Mouse (Mus musculus): ENCODE results near the gene Casd1. TPM values are rescaled to one million over a fixed set of nuclear protein-coding genes. Genes with fewer than 3 reads are reported as not detected.

Gene Casd1
- polyA plus RNA-seq, 1 experiment from 2014 or later: 58.6 TPM

DNA sequence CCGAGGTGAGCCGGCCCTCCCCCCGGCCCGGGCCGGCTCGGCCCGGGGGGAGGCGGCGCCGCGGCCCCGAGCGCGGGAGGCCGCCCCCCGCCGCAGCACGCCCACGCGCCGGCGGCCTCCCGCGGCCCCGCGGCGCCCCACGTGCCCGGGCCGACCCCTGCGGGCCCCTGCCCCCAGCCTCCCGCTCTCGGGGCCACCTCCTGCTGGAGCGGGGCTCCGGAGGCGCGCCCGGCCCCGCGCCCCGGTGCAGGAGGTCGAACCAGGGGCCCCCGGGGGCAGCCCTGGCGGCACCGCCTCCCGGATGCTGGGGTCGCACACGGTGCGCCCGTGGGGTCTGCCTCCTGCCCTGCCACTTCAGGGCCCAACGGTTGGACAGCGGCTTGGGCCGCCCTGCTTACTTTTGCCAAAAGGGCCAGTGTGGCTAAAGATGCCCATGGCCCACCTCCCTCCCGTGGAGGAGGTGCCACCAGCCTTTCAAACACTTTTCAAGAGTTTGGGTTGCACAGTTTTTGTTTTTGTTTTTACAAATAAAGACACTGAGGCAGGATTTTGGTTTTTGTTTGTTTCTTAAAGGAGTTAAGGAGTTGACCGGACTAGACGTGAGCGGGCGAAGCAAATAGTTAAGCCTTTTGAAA, 775 bp downstream of the Casd1 start:
- Histone ChIP-seq H3K9ac (replicated peaks; ENCODE audit: low read depth, low read length) (peak overlapping the region; percentile 96), H3K4me3 (ENCODE audit: low read depth, low read length) (peak overlapping the region; percentile 72), H3K9me3 (ENCODE audit: control insufficient read depth, low read length) (no peaks in the 10 kb centered on the region), H3K4me1 (ENCODE audit: control insufficient read depth, insufficient read depth, low read length) (peaks cover 4% of the 10 kb centered on the region; the same call in 1 of the 2 replicates), H3K27me3 (ENCODE audit: control insufficient read depth, insufficient read depth, low read length) (no peaks in the 10 kb centered on the region), H3K36me3 (ENCODE audit: control insufficient read depth, insufficient read depth, low read length) (no peaks in the 10 kb centered on the region), H3K4me2 (ENCODE audit: low read depth, low read length) (peak overlapping the region; percentile 91), H3K27ac (ENCODE audit: low read depth, low read length) (peak overlapping the region; percentile 96)
- ATAC-seq (ENCODE audit: low read depth): peak; percentile 60
- WGBS: 11% methylated on average over 24 of the region's 58 CpGs

DNA sequence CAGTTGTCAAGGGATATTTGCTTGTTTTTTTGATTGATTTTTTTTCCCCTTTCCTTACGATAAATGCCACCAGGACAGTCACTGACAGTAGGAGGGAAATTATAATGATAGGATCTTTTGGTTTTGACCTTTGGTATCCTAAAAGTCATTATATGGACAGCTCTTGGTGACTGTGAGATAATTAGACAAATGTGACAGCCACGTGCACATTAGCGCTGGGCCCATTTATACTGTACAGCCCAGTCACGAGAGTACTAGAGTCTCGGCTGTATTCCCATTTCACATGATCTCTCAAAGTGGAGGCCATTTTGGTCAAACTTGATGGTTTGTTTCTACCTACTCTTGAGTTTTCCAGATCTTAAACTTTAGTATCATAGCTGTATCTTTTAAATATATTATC, 1.4 kb downstream of the Casd1 start:
- no peak overlapping the region for H3K9ac ChIP-seq (replicated peaks; ENCODE audit: low read depth, low read length)
- ATAC-seq (ENCODE audit: low read depth): no peak
- H3K36me3 ChIP-seq (ENCODE audit: control insufficient read depth, insufficient read depth, low read length): no peaks in the 10 kb centered on the region
- H3K4me2 ChIP-seq (ENCODE audit: low read depth, low read length): peak overlapping the region; percentile 91
- 45% methylated on average over 5 of the region's 5 CpGs for WGBS
- H3K4me1 ChIP-seq (ENCODE audit: control insufficient read depth, insufficient read depth, low read length): peaks cover 4% of the 10 kb centered on the region; the same call in 1 of the 2 replicates
- peak overlapping the region; percentile 72; the same call in 1 of the 2 replicates for H3K4me3 ChIP-seq (ENCODE audit: low read depth, low read length)
- no peaks in the 10 kb centered on the region for H3K9me3 ChIP-seq (ENCODE audit: control insufficient read depth, low read length)
- H3K27me3 ChIP-seq (ENCODE audit: control insufficient read depth, insufficient read depth, low read length): no peaks in the 10 kb centered on the region
- no peak overlapping the region for H3K27ac ChIP-seq (ENCODE audit: low read depth, low read length)

DNA sequence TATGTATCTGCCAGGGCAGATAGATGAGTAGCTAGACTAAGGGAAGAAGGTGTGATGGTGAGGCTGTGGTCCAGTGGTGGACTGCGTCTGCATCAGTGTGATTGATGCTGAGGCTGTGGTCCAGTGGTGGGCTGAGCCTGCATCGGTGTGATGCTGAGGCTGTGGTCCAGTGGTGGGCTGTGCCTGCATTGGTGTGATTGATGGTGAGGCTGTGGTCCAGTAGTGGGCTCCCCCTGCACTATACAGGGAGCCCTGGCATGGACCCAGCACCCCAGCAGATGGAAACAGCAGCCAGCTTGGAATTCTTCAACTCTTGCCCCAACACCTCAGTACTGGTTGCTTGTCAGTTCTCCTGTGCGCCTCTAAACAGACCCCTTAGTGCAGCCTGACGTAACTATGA, 5.8 kb downstream of the Casd1 start:
- no peak overlapping the region for H3K4me2 ChIP-seq (ENCODE audit: low read depth, low read length)
- no peak; the same call in 1 of the 2 replicates for ATAC-seq (ENCODE audit: low read depth)
- no peak overlapping the region for H3K4me3 ChIP-seq (ENCODE audit: low read depth, low read length)
- H3K4me1 ChIP-seq (ENCODE audit: control insufficient read depth, insufficient read depth, low read length): no peaks in the 10 kb centered on the region
- H3K27ac ChIP-seq (ENCODE audit: low read depth, low read length): no peak overlapping the region
- 82% methylated on average over 4 of the region's 4 CpGs for WGBS
- no peaks in the 10 kb centered on the region for H3K36me3 ChIP-seq (ENCODE audit: control insufficient read depth, insufficient read depth, low read length)
- no peaks in the 10 kb centered on the region for H3K9me3 ChIP-seq (ENCODE audit: control insufficient read depth, low read length)
- no peaks in the 10 kb centered on the region for H3K27me3 ChIP-seq (ENCODE audit: control insufficient read depth, insufficient read depth, low read length)
- no peak overlapping the region for H3K9ac ChIP-seq (replicated peaks; ENCODE audit: low read depth, low read length)

DNA sequence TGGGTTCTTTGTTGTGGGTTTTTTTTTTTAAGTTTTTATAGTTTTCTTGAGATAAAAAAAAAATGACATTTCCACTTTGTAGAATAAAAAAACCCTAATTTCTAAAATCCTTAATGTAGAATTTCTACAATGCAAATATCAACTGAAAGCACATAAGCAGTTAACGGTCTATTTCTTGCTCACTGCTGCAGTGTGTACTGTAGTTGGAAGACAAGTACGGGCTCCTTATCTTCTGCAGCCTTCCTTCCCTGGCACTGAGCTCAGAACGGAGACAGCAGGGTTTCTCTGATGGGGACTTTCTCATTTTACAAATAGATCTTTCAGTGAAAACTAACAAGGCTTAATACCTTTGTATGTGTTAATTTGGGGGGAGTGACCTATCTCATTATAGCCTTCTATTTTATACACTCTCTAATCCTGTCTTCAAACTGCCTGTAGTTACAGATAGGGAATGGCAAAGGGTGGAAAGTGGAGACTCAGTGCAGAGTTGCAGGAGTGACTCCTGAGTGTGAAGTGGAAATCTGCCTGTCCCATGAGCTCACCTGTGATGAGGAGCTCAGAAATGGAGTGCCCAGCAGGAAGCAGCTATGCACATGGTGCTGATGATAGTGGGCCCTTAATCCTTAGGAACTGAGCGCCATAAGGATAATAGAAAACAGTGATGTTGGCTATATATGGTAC, 9.7 kb downstream of the Casd1 start:
- Histone ChIP-seq H3K4me3 (ENCODE audit: low read depth, low read length) (no peak overlapping the region), H3K4me1 (ENCODE audit: control insufficient read depth, insufficient read depth, low read length) (no peaks in the 10 kb centered on the region), H3K36me3 (ENCODE audit: control insufficient read depth, insufficient read depth, low read length) (no peaks in the 10 kb centered on the region), H3K27ac (ENCODE audit: low read depth, low read length) (no peak overlapping the region), H3K27me3 (ENCODE audit: control insufficient read depth, insufficient read depth, low read length) (no peaks in the 10 kb centered on the region), H3K4me2 (ENCODE audit: low read depth, low read length) (no peak overlapping the region), H3K9ac (replicated peaks; ENCODE audit: low read depth, low read length) (no peak overlapping the region), H3K9me3 (ENCODE audit: control insufficient read depth, low read length) (peaks cover 3% of the 10 kb centered on the region; the same call in 1 of the 2 replicates)
- WGBS: 87% methylated on average over 4 of the region's 4 CpGs
- no peak for ATAC-seq (ENCODE audit: low read depth)

DNA sequence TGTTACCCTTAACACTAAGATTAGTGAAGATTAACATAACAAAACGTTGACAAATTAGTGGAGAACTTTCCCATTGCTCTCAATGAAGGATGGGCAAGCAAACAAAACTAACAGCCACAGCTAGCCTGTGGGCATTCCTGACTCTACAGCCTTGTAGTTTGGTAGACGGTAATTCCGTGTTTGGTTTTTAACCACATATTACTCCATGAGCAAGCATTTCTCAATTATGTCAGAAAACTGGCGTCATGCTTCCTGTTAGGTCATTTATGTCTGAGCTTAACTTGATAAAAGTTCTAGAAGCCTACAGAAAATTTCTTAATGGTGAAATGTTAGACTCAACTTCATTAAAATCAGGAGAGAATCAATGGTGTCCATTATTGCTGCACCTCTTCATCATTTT, 11.2 kb downstream of the Casd1 start:
- WGBS: 90% methylated on average over 4 of the region's 4 CpGs
- Histone ChIP-seq H3K27ac (ENCODE audit: low read depth, low read length) (no peak overlapping the region), H3K27me3 (ENCODE audit: control insufficient read depth, insufficient read depth, low read length) (no peaks in the 10 kb centered on the region), H3K9me3 (ENCODE audit: control insufficient read depth, low read length) (peaks cover 3% of the 10 kb centered on the region; the same call in 1 of the 2 replicates), H3K36me3 (ENCODE audit: control insufficient read depth, insufficient read depth, low read length) (no peaks in the 10 kb centered on the region), H3K4me2 (ENCODE audit: low read depth, low read length) (no peak overlapping the region), H3K4me1 (ENCODE audit: control insufficient read depth, insufficient read depth, low read length) (no peaks in the 10 kb centered on the region), H3K4me3 (ENCODE audit: low read depth, low read length) (no peak overlapping the region), H3K9ac (replicated peaks; ENCODE audit: low read depth, low read length) (no peak overlapping the region)
- ATAC-seq (ENCODE audit: low read depth): no peak

DNA sequence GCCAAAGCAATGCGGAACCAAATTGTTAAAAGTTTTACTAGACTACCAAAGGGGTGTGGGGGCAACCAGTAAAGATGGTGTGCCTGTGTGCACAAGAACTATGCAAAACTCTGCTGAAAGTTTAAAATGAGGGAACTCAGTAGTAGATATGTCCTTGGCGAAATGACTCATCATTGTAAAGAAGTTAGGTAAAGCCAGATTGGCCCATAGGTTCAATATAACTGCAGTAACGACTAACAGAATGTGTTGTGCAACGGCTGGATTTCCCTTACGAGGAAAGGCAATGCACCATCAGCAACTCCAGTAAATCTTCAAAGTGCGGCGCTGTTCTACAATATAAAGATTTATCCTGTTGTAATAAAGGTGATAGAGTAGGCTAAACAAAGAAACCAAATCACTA, 11.8 kb downstream of the Casd1 start:
- Histone ChIP-seq H3K27me3 (ENCODE audit: control insufficient read depth, insufficient read depth, low read length) (no peaks in the 10 kb centered on the region), H3K36me3 (ENCODE audit: control insufficient read depth, insufficient read depth, low read length) (no peaks in the 10 kb centered on the region), H3K9ac (replicated peaks; ENCODE audit: low read depth, low read length) (no peak overlapping the region), H3K4me2 (ENCODE audit: low read depth, low read length) (no peak overlapping the region), H3K9me3 (ENCODE audit: control insufficient read depth, low read length) (peaks cover 3% of the 10 kb centered on the region; the same call in 1 of the 2 replicates), H3K27ac (ENCODE audit: low read depth, low read length) (no peak overlapping the region), H3K4me1 (ENCODE audit: control insufficient read depth, insufficient read depth, low read length) (no peaks in the 10 kb centered on the region), H3K4me3 (ENCODE audit: low read depth, low read length) (no peak overlapping the region)
- no peak for ATAC-seq (ENCODE audit: low read depth)
- 90% methylated on average over 7 of the region's 7 CpGs for WGBS

DNA sequence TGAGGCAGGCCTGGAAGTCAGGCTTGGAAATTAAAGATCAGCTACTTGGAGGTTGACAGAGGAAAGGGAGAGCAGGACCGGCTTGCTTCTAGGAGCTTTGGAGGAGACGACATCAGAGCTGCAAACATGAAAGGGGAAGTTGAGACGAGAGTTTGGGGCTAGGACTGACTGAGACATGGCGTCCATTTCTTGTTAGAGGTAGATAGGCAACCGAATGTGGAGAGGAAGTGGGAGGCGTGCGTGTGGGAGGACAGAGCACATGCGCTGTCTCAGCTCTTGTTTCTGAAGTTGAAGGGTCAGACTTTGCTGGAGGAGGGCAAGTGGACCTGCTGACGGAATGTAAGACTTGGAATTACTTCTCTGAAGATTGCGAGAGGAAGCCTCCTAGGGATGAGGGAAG, 17.3 kb downstream of the Casd1 start:
- 90% methylated on average over 10 of the region's 10 CpGs for WGBS
- Histone ChIP-seq H3K9ac (replicated peaks; ENCODE audit: low read depth, low read length) (no peak overlapping the region), H3K9me3 (ENCODE audit: control insufficient read depth, low read length) (peaks cover 3% of the 10 kb centered on the region; the same call in 1 of the 2 replicates), H3K4me2 (ENCODE audit: low read depth, low read length) (no peak overlapping the region), H3K27me3 (ENCODE audit: control insufficient read depth, insufficient read depth, low read length) (no peaks in the 10 kb centered on the region), H3K27ac (ENCODE audit: low read depth, low read length) (no peak overlapping the region), H3K4me3 (ENCODE audit: low read depth, low read length) (no peak overlapping the region), H3K4me1 (ENCODE audit: control insufficient read depth, insufficient read depth, low read length) (no peaks in the 10 kb centered on the region), H3K36me3 (ENCODE audit: control insufficient read depth, insufficient read depth, low read length) (no peaks in the 10 kb centered on the region)
- ATAC-seq (ENCODE audit: low read depth): no peak

DNA sequence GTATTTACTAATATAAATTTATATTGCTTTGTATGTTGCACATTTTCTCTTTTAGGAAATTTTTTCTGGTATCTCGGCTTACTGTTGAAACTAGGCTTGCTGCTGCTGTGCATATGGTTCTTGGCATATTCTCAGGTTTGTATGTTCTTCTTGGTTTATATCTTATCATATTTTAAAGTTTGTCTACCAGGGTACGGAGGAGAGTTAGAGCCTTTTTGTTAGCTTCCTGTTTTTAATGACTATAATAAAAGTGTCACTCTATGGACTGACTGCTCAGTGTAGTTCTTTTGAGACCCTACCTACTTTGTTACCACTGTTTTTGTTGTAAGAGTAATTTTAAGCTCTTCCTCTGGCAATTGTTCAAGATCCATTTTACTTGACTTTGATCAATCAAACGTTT, 30.8 kb downstream of the Casd1 start:
- no peak overlapping the region for H3K9ac ChIP-seq (replicated peaks; ENCODE audit: low read depth, low read length)
- no peaks in the 10 kb centered on the region for H3K36me3 ChIP-seq (ENCODE audit: control insufficient read depth, insufficient read depth, low read length)
- ATAC-seq (ENCODE audit: low read depth): no peak
- H3K27me3 ChIP-seq (ENCODE audit: control insufficient read depth, insufficient read depth, low read length): no peaks in the 10 kb centered on the region
- 64% methylated on average over 3 of the region's 3 CpGs for WGBS
- no peak overlapping the region for H3K27ac ChIP-seq (ENCODE audit: low read depth, low read length)
- H3K4me1 ChIP-seq (ENCODE audit: control insufficient read depth, insufficient read depth, low read length): no peaks in the 10 kb centered on the region
- no peaks in the 10 kb centered on the region for H3K9me3 ChIP-seq (ENCODE audit: control insufficient read depth, low read length)
- H3K4me2 ChIP-seq (ENCODE audit: low read depth, low read length): no peak overlapping the region
- H3K4me3 ChIP-seq (ENCODE audit: low read depth, low read length): no peak overlapping the region

DNA sequence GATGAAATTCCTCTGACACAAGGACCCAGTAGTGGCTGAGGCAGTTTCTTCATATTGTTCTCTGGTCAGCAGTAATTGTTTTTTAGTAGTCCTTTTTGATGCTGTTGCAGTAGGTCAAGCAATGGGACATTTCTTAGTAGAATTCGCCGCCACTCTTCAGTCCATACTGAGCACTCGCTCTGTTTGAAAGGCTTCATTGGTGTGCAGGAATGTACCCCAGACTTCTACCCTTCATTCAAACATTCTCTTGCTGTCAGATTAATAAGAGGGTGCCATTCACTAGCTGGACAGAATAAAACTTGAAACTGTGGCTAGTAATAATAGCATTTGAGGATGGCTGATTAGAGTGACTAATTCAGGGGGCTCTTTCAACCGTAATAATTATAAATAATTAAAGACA, 32.5 kb downstream of the Casd1 start:
- no peaks in the 10 kb centered on the region for H3K27me3 ChIP-seq (ENCODE audit: control insufficient read depth, insufficient read depth, low read length)
- WGBS: 64% methylated on average over 4 of the region's 4 CpGs
- no peak overlapping the region for H3K4me3 ChIP-seq (ENCODE audit: low read depth, low read length)
- H3K9me3 ChIP-seq (ENCODE audit: control insufficient read depth, low read length): no peaks in the 10 kb centered on the region
- no peaks in the 10 kb centered on the region for H3K4me1 ChIP-seq (ENCODE audit: control insufficient read depth, insufficient read depth, low read length)
- no peak overlapping the region for H3K27ac ChIP-seq (ENCODE audit: low read depth, low read length)
- no peaks in the 10 kb centered on the region for H3K36me3 ChIP-seq (ENCODE audit: control insufficient read depth, insufficient read depth, low read length)
- H3K9ac ChIP-seq (replicated peaks; ENCODE audit: low read depth, low read length): no peak overlapping the region
- ATAC-seq (ENCODE audit: low read depth): no peak
- H3K4me2 ChIP-seq (ENCODE audit: low read depth, low read length): no peak overlapping the region
